Mouse (Mus musculus) bone marrow macrophage, adult 2 months (primary cell): ENCODE results near the gene Rbbp5.

Experiments used
- CTCF ChIP-seq: IDR thresholded peaks from 2 replicates; pipeline ENCODE4 v1.5.1; 2012; ENCODE audit warnings: low read depth, mild to moderate bottlenecking, low read length, moderate library complexity
- POLR2A ChIP-seq: IDR thresholded peaks from 2 replicates; pipeline ENCODE4 v1.6.1; 2012; ENCODE audit warnings: mild to moderate bottlenecking, low read depth, low read length, borderline replicate concordance

GRCm38 (mm10) chr1:132434032-132434431 lies 43.1 kb upstream of the Rbbp5 start:
- TF ChIP-seq POLR2A: no peak
- no peak for TF ChIP-seq CTCF
